Mouse (Mus musculus): ENCODE measurements around the gene Cdh20.

- no peak for TF ChIP-seq CTCF (IDR thresholded peaks at IDR 0.05; ENCODE audit: low read depth)
- no peak for TF ChIP-seq EP300 (IDR thresholded peaks at IDR 0.05; ENCODE audit: low read depth)
These were observed 49.2 kb downstream of the Cdh20 start for GRCm38 (mm10) chr1:104817510-104817909.
